Mouse (Mus musculus) heart, postnatal 14 days (tissue): Measurements from ENCODE around the gene Ubap1l. TPM values are rescaled to one million over a fixed set of nuclear protein-coding genes. Genes with fewer than 3 reads are reported as not detected.
"Not testable (repeated sequence)": the region's sequence is repeated elsewhere in the genome, so short reads cannot be mapped to it uniquely, and the experiment has no call there.

Source experiments
- DNase-seq, 2 experiments: peaks; one replicate each; pipeline ENCODE4 v3.0.0; 2021 to 2022
- intact Hi-C: fragments of 180-260 bp; cut with DNase I; formaldehyde crosslinking; loops from one replicate; pipeline ENCODE4 v1.15.1; 2025
- long read RNA-seq, 2 experiments: library from polyadenylated mRNA; stranded (forward); transcript quantifications; one replicate each; pipeline ENCODE4 v2.0.0; 2021
- total RNA-seq, 2 experiments: library from RNA; stranded (reverse); gene quantifications; 2 replicates each; pipeline ENCODE4 v1.2.3; 2021

Gene Ubap1l
- under 1 TPM; 0.33 to 0.37 TPM for total RNA-seq
- long read RNA-seq, experiment 1, result 0 reads
- long read RNA-seq, experiment 2, partial matches to known transcripts, result 1 of 1 reads
- long read RNA-seq, experiment 2, other reads (novel, unspliced or antisense), result 0 of 1 reads

DNA sequence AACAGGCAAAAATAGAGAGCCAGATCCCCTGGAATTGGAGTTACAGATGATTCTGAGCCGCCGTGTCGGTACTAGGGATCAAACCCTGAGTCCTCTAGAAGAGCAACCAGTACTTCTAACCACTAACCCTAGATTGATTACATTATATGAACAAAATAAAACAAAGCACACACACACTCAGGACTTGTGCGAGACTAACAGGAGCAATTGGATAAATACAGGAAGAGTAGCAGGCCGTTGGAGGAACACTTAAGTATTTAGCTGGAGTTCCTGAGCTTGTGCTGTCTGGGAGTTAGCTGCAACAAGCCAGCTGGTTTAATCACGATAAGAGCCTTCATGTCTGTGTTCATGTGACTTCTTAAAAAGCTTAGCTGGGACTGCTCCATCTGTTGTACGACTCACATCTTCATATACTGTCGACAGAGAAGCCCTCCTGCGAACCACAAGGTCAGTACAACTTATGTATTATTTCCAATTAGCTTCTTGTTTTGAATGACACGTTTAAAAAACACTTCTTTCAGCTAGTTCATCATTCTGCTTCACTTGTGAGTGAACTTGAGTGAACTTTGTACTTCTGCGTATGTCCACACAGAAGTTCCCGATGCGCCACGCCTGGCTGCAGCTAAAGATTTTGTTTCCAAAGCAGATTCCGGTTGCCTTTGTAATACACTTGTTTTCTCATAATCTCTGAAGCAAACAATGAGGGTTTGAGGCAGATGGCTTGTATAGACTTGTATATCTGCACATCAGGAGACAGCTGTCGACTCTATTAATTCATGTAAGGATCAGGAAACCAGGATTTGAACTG lies at the start of gene Ubap1l:
Gene Ubap1l, plus strand, starts transcription at position 401 of the 808 bp plus-strand sequence.
- intact Hi-C loops, result no loop called here
- DNase-seq, result no peak

DNA sequence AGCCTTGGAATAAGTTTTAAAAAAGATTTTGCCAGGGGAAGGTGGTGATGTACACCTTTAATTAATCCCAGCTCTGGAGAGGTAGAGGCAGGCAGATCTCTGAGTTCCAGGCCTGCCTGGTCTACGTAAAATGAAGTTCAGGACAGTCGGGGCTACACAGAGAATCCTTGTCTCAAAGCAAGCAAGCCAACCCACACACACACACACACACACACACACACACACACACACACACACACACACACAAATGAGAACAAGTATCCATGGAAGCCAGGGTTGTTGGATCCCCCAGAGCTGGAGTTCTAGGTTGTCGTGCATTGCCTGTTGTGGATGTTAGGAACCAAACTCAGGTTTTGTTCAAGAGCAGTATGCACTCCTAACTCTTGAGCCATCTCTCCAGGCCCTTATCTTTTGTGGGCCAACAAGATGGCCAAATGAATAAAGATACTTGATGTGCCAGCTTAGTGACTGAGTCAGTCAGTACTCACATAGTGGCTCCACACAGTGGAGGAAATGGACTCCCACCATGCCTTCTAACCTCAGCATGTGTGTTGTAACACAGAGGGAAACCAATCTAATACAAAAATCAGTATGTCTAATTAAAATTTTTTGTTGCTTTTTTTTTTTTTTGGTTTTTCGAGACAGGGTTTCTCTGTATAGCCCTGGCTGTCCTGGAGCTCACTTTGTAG lies 48.0 kb upstream of the Ubap1l start:
- intact Hi-C loops, result loop anchor here (5.0 kb wide), 1 partner anchor 119 kb away; no protein-coding TSS in a partner anchor
- DNase-seq, result no peak

DNA sequence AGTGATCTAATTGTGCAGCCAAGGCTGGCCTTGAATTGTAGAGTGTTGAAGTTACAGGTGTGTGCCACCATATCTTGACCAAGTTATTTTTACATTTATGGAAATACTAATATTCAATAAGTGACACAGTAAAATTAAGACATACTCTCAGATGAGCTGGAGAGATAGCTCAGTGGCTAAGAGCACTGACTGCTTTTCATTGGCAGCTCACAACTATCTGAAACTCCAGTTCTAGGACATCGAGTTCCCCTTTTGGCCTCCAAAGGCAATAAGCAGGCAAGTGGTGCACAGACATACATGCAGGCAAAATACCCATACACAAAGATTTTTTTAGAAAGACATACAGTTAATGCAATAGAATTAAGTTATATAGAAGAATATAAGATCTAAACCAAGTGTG lies 47.0 kb upstream of the Ubap1l start:
- DNase-seq, result no peak
- intact Hi-C loops, result loop anchor here (5.0 kb wide), 1 partner anchor 118 kb away; no protein-coding TSS in a partner anchor

DNA sequence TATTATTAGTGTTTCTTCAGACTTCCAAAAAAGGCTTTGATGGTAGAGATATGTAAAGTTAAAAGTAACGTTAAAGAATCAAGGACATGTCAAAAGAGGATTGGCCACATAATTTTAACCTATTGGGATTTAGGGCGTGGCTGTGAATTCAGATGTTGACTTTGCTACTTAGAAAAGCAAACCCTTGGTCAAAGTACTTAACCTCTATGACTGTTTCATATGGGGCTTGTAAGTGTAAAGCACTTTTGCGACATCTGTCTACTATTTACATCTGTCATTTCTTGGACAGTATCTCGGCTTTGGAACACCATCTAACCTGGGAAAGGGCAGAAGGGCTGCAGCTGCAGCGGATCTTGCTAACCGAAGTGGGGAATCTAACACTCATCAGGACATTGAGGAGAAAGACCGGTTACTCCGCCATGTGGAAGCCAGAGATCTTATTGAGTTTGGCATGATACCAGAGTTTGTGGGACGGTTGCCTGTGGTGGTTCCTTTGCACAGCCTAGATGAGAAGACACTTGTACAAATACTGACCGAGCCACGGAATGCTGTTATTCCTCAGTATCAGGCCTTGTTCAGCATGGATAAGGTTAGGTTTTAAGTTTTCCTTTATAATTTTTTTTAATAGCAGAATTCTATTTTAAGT lies 38.5 kb upstream of the Ubap1l start:
- intact Hi-C loops, result no loop called here
- DNase-seq, result no peak

DNA sequence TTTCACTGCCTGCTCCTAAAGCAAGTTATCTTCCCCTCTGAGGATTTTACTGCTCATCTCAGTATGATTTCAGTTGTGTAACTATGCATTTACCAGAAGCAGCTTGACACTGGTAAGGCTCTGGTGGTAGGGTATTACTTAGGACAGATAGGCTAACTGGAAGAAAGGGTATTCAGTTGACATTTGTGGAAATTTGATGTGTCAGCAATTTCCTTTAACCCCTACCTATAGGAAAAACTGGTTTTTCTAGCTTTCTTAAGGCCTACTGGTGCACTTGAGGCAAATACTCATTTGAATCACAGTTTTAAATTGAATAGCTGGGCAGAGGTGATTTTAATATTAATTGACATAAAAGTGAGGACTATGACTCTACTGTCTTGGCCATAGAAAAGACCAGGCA lies 34.9 kb upstream of the Ubap1l start:
- no peak for DNase-seq
- intact Hi-C loops, result no loop called here

DNA sequence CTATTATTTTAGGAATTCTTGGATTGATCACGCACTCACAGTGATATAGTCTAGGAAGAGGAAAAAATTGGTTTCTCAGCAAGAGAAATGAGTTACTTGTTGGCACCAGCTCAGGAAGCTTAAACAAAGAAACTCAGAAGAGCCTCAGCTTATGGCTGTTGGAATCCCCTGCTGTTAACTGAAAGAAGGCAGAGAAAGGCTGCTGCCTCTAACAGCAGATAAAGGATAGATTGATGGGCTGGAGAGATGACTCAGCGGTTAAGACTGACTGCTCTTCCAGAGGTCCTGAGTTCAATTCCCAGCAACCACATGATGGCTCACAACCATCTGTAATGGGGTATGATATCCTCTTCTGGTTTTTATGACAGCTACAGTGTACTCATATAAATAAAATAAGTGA lies 33.5 kb upstream of the Ubap1l start:
- intact Hi-C loops, result no loop called here
- DNase-seq, result no peak

DNA sequence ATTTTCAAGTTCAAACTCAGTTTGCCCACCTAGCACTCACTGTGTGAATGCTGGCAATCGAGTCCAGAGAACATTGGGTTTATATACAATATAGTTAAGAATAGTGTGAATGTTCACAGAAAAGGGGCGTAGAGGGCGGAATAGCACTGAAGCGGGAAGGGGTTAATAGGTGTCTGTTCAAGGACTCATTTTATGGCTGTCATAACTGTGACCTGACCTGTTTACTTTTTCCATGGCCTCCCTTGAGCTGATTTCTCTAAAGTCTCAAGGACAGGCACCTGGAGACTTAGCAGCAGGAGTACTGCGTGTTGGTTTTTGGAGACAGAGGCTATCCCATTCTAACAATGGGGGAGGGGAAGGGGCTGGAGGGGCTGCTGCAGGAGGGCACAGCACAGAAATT lies 26.9 kb upstream of the Ubap1l start:
- intact Hi-C loops, result no loop called here
- no peak for DNase-seq

DNA sequence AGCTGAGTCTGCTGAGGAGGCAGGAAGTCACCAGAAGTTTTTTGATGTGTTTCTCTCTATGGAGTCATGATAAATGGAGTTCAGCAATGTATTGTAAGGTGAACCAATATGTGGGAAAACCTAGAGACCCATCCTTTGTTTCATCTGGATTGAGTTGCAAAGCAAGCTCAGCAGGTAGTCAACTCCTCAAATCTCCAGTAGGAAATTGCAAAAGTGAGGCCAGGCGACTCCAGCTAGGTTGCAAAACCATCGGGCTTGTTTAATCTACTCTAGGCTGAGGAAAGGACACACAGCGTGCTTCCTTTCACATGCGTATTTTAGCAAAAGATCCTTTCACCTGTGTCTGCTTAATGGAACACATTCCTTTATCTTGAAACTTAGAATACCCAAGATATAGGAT lies 21.7 kb upstream of the Ubap1l start:
- intact Hi-C loops, result no loop called here
- no peak for DNase-seq

DNA sequence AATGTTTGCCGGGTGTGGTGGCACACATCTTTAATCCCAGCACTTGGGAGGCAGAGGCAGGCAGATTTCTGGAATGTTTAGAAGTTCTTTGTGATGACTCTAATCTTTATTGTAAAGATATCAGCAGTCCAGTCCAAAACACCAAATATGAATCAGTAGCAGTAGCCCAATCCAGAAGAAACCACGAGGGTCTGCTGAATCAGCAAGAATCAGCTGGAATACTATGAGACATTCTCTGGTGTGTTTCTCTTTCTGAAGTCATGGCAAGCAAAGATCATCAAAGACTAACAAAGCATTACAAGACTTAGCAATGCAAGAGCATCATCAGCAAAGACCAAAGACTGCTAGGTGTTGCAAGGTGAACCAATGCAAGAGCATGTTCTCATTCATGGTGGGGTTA lies 20.4 kb upstream of the Ubap1l start:
- intact Hi-C loops, result no loop called here
- no peak for DNase-seq

DNA sequence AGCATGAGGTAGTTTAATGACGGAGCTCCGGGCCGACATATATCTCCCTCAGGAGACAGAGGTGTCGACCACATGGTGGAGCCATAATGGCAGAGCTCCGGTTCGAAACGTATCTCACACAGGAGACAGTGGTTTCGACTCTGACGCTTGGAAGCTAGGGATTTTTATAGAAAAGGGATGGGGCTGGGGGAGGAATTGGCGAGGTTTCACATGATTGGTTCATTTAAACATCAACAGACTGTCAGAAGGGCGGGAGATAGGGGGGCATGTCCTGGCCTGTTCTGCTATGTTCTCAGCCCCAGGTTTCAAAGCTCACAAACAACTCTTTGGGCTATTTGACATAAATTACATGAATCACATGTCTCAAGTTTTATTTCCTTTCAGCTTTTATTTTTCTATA lies 15.4 kb upstream of the Ubap1l start:
- DNase-seq, intact Hi-C loops: not testable (repeated sequence)

DNA sequence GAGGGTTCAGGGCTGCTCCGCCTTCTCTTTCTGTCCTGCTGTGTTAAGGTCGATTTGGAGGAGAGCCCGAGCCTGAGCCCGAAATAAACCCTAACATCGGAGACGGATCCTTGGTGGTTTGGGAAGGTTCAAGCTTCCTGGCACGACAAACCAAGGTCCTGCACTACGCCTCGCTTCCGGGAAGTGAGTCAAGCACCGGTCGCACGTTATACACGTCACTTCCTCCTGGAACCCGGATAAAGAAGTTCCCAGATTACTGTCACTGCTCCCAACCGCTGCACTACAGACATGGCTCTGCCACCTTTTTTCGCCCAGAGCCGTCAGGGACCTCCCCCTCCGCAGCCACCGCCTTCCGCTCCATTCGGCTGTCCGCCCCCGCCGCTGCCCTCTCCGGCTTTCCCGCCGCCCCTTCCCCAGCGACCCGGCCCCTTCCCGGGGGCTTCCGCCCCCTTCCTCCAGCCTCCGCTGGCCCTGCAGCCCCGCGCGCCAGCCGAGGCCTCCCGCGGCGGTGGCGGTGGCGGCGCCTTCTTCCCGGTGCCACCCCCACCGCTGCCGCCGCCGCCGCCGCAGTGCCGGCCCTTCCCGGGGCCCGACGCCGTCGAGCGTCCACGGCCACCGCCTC lies 14.9 kb upstream of the Ubap1l start, which contains the start of gene Pdcd7:
Gene Pdcd7, plus strand, starts transcription at position 251 of the 622 bp plus-strand sequence.
- intact Hi-C loops, result no loop called here
- DNase-seq, result peak; percentile 89 to 96

DNA sequence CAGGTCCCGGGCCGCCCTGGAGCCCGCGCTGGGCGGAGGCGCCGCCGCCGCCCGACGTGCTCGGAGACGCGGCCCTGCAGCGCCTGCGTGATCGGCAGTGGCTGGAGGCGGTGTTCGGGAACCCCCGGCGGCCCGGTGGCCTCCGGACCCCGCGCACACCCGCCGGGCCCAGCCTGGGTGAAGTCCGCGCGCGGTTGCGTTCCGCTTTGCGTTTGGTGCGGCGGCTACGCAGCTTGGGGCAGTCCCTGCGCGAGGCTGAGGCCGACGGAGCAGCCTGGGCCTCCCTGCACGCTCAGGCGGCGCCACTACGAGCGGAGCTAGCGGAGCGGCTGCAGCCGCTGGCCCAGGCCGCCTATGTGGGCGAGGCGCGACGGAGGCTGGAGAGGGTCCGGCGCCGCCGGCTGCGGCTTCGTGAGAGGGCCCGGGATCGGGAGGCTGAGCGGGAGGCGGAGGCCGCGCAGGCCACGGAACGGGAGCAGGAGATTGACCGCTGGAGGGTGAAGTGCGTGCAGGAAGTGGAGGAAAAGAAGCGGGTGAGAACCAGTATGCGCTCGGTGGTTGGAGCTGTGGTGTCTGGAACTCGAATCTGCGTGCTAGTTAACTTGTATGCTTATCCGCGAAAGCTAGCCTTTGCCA lies 14.2 kb upstream of the Ubap1l start:
- DNase-seq, result peak; percentile 49 to 52
- intact Hi-C loops, result no loop called here

DNA sequence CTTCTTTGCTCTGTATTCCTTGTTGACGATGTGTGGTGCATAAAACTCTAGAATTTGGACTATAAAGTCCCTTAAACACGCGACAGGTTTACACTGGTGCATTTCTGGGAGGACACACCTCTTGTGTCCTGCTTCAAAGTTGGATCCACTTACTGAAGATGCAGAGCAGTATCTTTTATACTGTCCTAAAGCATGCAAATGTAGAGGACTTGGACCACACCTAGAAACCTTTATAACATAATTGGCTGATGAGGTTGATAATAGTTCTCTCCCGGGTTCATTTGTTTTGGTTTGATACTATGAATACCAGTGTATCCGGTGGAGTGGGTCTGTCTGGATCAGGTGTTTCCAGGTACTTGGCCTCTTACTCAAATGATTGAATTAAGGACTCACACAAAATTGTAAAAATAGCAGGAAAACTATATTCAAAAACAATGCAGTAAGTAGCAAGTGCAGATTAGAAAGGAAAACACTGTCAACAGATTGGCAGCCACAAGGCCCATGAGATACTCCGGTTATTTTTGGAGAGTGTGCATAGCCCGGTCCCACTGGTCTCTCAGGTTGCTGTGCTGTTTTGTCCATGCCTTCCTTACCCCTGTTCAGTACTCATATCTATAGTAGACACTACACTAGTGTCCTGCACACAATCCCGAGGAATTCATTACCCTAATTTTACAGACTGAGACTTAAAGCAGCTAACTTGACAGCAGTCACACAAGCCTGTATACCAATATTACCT lies 13.6 kb upstream of the Ubap1l start:
- DNase-seq, result no peak
- intact Hi-C loops, result no loop called here

DNA sequence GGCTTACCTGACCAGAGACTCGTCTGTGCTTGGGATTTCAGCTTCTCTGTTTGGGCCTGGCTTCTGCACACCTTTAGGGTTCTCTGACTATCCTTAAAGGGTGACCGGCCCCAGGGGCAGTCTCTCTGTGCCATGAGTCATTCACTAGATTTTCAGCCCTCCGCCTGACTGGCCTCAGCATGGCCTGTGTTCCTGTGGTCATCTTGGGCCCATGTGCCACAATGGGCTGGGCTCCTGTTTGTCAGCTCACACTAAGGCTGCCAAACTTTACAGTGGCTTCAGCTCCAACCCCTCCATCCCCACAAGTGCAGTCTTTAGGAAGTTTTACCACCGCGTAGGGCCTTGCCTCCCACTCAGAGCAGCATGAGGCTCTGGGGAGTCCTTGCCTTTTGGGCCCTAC lies 7.6 kb upstream of the Ubap1l start:
- intact Hi-C loops, result no loop called here
- no peak for DNase-seq

DNA sequence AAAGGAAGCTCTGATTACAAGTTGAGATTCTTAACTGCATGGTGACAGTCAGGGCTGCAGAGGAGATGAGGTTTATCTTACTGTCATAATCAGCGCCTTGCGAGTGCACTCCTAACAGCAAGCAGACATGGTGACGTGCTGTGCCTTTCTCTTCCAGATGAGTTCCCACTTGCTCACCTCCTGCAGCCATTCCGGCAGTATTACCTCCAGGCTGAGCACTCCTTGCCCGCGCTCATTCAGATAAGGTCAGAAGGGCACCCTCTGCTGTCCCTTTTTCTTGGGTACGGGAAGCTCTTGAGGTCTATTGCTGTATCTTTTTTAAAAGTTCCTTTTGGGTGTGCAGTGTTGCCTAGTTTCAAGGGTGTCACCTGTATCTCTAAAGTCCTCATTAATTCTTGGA lies 4.3 kb upstream of the Ubap1l start:
- intact Hi-C loops, result no loop called here
- DNase-seq, result no peak

DNA sequence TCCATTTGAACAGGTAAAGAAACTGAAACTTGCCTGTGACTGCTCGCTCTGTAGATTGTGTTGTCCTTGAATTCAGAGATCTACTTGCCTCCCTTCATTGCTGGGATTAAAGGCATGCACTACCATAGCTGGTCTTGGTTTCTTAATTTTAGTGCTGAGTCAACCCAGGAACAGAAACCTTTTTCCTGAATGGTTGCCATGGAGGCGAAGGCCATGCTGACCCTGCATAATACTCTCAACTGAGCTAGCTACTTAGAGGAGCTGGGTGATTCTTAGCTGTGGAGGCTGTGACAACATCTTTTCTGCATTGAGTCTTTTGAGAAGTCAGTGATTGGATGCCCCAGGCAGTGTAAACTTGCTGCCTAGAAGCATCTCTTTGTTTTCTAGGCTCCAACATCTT lies 3.9 kb upstream of the Ubap1l start:
- intact Hi-C loops, result no loop called here

DNA sequence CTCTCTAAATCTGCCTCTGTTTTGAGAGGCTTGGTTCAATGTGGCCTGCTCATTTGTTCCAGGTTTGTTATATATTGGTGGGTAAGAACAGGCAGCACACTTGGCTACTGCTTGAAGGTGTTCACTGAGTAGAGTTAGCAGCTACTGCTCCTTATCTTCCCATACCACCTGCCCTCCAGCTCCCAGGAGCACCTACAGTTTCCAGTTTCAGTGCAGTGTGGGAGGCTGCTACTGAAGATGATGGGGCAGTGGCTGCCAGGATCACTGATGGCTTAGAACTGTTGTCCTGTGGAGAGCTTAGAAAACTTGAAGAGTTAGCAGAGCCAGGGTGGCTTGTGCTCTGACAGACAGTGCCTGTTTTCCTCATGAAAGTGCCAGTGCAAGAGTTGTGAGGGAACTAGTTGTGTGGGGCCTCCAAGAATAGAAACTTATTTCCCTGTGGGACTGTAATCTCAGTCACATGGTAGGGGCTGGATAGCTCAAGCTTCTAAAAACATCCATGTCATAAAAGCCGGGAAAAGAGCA lies 1.8 kb upstream of the Ubap1l start:
- intact Hi-C loops, result no loop called here
- DNase-seq, result no peak

More for the DNA sequence above, 3.9 kb upstream of the Ubap1l start:
- DNase-seq, result no peak

DNA sequence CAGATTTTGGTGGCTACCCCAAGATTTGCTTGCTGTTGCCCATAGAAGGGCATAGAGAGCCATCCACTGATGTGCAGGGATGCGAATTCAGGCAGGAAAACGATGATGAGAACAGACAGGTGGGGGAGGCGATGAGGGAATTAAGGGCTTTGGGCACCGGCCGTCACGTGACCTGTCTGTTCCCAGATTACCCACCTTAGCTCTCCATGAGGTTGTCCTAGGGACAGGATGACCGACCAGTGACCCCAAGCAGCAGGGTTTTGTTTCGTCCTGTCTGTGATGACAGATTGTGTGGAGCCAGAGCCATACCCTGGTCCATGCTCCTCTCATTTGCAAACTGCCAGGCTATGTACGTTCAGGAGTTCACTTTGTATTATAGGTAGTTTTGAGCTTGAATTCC lies 2.8 kb downstream of the Ubap1l start:
- intact Hi-C loops, result no loop called here
- DNase-seq, result no peak

DNA sequence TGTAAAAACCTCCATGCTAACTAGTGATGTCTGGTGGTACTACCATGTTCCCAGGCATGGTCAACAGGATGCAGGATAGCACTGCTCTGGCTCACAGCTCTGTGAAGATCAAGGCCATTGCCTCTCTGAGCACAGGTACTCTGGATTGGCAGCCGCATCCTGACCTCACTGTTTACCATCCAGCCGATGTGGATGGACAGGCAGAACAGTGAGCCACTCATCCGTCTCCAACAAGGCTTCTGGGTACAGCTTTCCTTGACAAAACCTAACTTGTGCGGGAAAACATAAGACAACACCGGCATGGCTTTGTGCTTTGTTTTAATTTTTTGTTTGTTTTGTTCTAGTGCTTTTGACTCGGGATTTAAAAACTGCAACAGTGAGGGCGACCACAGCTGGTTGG lies 4.9 kb downstream of the Ubap1l start:
- intact Hi-C loops, result no loop called here
- DNase-seq, result no peak
